Mouse (Mus musculus): ENCODE data around the gene Klhl32.

DNA sequence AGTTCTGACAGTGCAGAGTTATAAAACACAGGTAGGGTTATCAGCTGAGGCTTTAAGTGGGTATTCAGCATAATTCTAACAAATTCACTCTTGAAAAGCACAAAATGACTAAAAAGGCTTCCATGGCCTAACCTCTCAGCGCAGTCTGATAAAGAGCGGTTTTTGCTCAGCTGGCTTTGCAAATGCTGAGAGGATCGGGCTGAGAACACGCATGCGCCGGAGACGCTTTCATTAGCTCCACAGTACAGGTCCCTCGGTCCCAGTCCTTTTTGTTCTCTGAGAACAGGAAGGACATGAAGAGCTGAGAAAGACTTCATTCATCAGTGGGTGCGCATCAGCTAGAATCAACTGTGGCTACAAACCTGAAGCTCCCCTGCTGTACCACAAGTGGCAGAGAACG, 180.9 kb downstream of the Klhl32 start:
- TF ChIP-seq CTCF (conservative IDR thresholded peaks at IDR 0.05; ENCODE audit: insufficient read depth, insufficient read length, low read depth, low read length) (no peak), POLR2A (IDR thresholded peaks at IDR 0.05; ENCODE audit: low read depth, low read length) (no peak)
